Mouse (Mus musculus) adipocyte (in vitro differentiated cells): ENCODE measurements at regions not wholly inside any gene's neighbourhood (a gene's known extent, or its start where the extent isn't known, plus 50 kb on each side); places are given as distances from the start of the nearest gene placed in this dataset.
"Not testable (repeated sequence)": the region's sequence is repeated elsewhere in the genome, so short reads cannot be mapped to it uniquely, and the experiment has no call there.

Experiments used
- DNase-seq: peaks from one replicate; pipeline ENCODE4 v3.0.0-alpha.2; 2016; ENCODE audit warnings: low spot score

- DNase-seq = no peak
Observed at GRCm38 (mm10) chr8:42442786-42443185, 698.5 kb downstream of the Triml1 start.

- no peak for DNase-seq
Observed at GRCm38 (mm10) chr8:42402632-42403031, 738.7 kb downstream of the Triml1 start.

GRCm38 (mm10) chr8:42396886-42397285, 744.4 kb downstream of the Triml1 start:
- DNase-seq = no peak

- DNase-seq = no peak
Observed at GRCm38 (mm10) chr8:42388816-42389215, 752.5 kb downstream of the Triml1 start.

DNA sequence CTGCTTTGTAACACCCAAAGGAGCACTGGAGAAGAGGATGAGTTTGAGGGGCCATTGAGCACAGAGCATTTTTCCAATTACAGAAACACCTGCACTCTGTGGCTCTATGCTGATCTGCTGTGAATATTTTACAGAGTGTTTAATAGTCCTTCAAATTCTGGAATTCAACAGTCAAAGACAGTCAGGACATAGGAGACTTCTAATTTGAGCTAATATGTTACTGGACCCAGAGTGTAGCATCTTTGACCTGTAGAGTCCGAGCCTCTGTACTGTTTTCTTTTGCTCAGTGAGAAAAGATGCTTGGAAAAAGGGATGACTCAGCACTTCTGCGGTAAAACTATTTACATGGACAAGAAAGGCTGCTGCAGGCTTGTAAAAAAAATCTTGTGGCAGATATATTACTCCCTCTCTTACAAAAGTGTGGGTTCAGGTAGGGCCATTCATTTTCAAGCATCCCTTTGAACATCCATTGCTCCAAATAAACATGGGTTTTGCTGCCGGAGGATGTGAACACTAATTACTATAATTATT, 793.1 kb downstream of the Triml1 start:
- no peak for DNase-seq

DNA sequence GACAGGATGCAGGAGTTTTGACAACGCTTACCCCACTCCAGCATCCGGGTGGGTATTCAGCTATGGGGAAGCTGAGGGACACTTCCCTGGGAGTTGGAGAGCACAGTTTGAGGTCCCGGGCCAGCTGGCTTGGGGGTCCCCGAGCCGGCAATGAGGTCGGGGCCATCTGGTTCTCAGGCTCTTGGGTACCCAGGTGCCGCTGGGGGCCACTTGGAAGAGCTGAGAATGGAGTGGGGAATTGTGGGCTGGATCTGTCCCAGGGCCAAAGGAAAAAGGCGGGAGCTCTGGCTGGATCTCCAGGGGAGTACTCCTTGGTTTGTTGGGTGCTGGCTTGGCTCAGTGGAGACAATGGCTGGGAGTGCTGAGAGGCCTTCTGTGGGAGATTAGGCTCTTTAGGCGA, 806.6 kb downstream of the Triml1 start:
- DNase-seq = no peak

- no peak for DNase-seq
Observed at GRCm38 (mm10) chr8:42324663-42325062, 816.6 kb downstream of the Triml1 start.

GRCm38 (mm10) chr8:42322862-42323261, 818.4 kb downstream of the Triml1 start:
- DNase-seq = no peak

GRCm38 (mm10) chr8:42311060-42311459, 830.2 kb downstream of the Triml1 start:
- no peak for DNase-seq

- DNase-seq = no peak
Observed at GRCm38 (mm10) chr8:42291392-42291791, 849.9 kb downstream of the Triml1 start.

DNA sequence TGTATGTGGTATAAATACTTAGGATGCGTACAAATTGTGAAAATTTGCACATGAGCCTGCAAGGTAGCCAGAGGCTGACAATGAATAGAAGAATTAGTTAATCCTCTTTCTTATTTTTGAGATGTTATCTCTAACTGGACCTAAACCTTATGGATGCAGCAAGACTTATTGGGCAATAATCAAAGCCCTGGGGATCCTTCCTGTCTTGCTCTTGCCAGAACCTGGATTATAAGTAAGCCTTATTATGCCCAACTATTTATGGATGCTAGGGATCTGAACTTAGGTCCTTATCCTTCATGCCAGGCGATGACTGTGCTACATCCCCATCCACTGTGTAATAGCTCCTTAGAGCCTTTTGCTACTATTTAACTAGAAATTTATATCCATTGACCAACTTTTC, 859.3 kb downstream of the Triml1 start:
- DNase-seq = no peak

- DNase-seq = no peak
Observed at GRCm38 (mm10) chr8:42253358-42253757, 836.5 kb upstream of the Frg1 start.

DNA sequence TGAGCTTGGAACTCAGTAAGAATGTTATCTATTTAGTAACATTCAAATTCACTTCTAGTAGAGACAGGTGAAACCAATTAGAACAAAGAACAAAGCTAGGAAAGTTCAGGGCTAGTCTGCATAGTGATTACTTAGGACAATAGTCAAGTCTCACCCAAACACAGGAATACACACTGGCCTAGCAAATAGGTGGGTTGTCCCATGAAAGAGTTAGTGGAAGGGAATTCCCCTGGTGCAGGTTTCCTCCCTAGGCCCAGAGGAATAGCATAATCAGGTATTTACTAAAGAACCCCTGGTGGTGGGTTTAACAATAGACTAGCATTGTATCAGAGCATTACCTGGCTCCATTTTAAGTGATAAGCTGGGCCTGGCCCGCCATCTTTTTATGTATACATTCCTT, 825.4 kb upstream of the Frg1 start:
- not testable (repeated sequence) for DNase-seq

GRCm38 (mm10) chr8:42219857-42220600, 803.2 kb upstream of the Frg1 start:
- DNase-seq = no peak

DNA sequence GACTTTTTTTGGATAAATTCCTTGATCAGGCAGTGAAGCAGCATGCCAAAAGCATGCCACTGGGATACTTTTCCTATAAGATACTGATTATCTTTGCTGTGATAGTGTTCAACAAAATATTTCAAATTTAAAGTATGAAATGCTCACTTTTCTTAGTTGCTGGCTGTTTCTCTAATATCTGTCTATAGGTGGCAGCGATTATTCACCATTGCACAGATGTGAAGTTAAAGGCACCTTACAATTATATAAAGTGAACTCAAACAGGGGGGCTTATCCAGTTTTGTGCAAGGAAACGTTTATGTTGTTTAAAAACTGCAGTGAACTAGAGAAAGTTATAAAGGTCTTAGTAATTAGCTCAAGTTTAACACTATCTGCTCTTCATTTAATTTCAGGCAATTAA, 794.1 kb upstream of the Frg1 start:
- no peak for DNase-seq

DNA sequence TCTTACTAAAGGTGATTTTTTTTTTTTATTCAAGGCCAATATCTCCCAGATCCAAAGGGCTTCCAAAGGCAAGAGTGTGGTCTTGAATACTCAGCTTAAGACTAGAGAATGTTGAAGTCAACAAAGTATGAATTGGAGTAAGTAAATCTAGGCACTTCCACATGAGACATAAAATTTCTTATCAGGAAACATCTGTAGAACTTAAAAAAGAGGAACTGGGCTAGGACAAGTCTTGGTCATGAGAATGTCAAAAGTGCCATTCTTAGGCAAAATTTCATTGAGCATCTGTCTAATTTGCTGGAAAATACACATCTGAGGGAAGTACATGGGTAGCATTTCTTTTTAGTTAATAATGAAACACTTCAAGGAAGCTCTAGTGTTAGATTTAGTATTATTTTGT, 793.1 kb upstream of the Frg1 start:
- no peak for DNase-seq

DNA sequence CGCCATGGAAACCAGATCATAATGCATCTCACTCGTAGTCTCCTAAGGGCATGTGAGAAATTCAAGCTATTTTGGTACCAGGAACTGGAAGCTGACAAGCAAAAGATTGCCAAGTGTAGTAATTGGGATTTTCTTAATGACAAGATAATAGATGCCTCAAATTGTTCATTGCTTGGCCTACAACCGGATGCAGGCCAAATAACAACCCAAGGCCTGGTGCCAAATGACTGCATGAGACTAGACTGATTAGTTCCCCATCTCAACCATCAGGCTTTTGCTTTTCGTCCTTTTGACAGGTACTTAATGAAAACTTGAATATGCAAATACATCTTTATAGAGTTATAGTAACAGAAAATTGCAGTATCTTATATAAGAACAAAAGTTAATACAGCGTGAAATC, 780.4 kb upstream of the Frg1 start:
- DNase-seq = no peak

- no peak for DNase-seq
Observed at GRCm38 (mm10) chr8:42193902-42194550, 777.2 kb upstream of the Frg1 start.

GRCm38 (mm10) chr8:42187083-42187482, 770.2 kb upstream of the Frg1 start:
- no peak for DNase-seq

GRCm38 (mm10) chr8:42183288-42183878, 766.5 kb upstream of the Frg1 start:
- no peak for DNase-seq

DNA sequence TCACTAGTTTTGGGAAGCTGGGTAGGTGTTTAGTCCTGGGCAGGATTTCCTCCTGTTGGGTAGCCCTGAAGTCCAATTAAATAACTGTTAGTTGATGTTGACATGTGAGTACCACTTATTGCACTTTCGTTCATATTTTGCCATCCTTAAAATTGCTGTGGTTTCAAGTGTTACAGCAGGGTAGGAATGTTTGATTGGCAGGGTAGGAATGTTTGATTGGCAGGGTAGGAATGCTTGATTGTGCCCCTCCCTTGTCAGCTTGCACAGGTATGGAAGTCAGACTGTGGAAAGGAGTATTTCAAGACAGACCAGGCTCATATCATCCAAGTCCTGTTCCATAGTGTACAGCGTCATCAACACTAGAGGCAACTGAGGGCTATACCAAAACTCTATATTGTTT, 745.6 kb upstream of the Frg1 start:
- DNase-seq = no peak

DNA sequence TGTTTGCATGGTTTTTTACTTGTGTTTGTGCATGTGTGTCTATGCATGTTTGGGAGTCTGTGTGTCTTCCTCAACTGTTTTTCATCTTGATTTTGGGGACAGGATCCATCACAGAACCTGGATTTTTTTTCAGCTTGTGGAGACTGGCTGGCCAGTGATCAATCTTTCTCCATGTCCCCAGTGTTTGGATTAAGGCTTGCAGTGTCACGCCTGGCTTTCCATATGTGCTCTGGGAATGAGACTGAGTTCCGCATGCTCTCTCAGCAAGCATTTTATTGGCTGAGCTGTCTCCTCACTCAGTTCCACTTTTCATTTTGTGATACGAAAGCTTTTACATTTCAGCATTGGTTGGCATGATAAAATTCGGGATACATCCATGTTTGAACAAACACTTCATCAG, 740.1 kb upstream of the Frg1 start:
- DNase-seq = no peak

- no peak for DNase-seq
Observed at GRCm38 (mm10) chr8:42156588-42156987, 739.7 kb upstream of the Frg1 start.
